Mouse (Mus musculus) thymus, postnatal 4 days (tissue): ENCODE data around the gene Slc48a1.
A peak's percentile ranks its signal among the peaks of the same experiment; 100 is the strongest.

ENCODE experiments used
- DNase-seq: peaks from one replicate; pipeline ENCODE4 v3.0.0; 2021

Slc48a1 gene

DNA sequence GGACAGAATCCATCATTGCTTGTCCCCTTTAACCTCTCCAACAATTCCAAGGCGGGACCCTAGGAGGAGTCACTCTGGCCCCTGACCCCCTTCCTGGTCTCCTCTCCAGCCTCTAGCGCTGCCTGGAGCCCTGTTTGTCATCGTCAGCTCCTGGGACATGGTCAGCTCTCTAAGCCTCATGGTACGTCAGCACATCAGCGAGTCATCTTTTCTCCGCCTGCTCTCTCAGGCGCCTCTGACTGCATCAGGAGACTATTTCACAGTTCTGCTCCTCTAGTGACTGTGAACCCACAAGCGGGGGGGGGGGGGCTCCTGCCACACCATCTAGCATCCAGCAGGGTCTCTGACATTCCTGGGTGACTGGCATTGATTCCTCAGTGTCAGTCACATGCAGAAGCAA lies 23.0 kb upstream of the Slc48a1 start:
- no peak for DNase-seq

- no peak for DNase-seq
Measured at GRCm38 (mm10) chr15:97760006-97760405, 18.3 kb upstream of the Slc48a1 start.

DNA sequence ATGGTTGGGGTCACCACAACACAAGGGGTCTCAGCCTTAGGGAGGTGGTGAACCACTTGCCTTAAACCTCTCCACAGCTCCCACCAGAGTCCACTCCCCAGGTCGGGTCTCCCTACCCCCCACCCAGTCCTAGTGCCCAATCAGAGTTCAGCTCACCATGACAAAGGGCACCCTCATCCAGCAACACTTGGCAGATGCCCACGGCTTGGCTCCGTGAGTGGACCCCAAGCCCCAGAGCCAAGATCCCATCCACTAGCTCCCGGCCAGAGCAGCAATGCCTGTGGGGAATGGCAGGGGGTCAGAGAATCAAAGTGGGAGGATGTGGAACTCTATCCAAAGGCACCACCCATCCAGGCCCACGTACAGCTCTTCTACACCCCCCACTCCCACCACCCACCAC lies 17.4 kb upstream of the Slc48a1 start:
- DNase-seq: no peak

- DNase-seq: no peak
Measured at GRCm38 (mm10) chr15:97761438-97761837, 16.9 kb upstream of the Slc48a1 start.

DNA sequence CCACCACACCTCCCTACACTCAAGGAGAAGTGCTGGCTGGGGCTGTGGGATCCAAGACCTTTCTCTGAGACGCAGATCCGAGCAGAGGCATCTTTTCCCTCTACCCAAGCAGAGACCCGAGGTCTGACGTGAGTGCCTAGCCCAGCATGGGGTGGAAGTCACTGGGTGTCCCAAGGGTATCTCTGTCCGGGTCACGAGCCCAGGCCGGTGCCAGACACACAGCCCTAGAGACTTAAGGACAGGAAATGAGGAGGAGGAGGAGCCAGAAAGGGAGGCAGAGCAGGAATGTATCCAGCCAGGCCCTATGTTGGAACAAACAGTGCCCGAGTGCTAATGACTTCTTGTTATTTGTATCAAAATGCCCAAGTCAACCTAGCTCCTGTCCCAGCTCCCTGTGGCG lies 15.6 kb upstream of the Slc48a1 start:
- DNase-seq: no peak

GRCm38 (mm10) chr15:97763256-97764049 lies 14.9 kb upstream of the Slc48a1 start:
- DNase-seq: no peak

GRCm38 (mm10) chr15:97764532-97764931 lies 13.8 kb upstream of the Slc48a1 start:
- DNase-seq: no peak

DNA sequence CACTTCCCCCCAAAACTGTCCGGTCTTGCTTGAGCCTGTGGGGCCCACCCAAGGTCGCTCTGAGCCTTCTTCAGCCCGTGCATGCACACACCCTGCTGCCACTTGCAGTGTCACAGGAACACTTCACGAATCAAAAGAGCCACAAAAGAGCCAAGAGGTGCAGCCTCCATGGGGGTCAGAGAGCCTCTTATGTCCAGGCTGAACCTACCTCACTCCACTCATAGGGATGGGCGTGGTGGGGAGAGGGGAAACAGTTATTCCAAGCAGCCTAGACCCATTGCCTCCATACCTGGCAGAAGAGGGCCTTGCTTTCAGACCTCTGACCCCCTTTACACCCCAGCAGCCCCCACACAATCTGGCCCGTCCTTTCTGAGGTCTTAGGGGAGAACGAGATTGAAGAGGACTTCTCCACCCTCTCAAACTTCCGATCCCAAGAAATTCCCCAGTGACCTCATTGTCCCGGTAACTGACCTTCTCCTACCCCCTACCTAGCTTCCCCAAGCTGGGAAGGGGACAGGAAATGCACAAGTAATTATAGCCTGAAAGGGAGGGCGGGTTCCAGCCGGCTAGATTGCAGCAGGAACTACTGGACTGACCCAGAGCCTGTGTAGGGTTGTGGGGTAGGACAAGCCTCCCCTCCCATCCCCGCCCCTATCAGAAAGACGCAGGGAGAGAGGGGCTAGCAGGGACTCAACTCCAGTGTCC lies 13.1 kb upstream of the Slc48a1 start:
- no peak for DNase-seq

DNA sequence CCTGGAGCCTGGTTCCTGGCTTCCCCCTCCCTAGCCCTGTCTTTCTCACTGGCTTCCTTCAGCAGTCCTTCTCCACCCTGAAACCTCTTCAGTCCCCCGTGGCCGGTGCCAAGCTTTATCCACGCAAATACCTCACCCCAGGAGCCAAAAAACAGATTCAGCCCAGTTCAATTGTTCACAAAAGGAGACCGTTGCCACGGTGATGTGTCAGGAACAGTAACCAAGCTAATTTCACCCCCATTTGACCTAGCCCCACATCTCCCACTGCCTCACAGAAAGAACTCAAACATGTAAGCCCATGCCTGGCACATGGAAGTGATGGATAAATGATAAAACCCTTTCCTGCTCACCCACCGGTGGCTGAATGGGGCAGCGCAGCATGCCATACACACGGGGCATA lies 12.1 kb upstream of the Slc48a1 start:
- peak; percentile 41 for DNase-seq

DNA sequence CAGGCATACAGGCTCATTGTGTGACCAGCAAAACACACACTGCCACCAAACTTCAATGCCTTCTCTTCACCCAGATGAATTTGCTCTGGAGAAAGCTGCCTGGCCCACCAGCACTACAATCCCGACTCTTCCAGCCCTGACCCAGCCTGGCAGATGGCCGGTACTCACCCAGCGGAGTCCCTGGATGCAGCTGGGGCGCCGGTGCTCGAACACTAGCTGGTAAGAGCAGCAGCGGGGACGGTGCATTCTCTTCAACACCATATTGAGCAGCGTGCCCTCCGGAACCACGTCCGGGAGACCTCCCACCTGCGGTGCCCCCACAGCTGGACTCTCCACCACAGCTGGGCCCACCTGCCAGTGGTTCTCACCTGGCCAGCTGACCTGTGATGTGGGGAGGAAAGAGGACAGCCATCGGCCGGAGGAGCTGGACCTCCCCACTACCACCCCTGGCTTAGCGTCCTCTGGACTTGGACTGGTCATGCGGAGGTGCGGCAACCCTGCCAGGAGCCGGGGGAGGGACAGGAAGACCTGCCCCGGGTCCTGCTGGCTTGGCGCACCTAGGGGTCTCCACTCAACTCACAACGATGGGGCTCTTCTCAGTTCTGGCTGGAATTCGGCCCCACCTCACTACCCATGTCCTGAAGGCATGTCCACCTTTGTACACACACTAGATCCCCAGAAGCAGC lies 11.6 kb upstream of the Slc48a1 start:
- DNase-seq: peak; percentile 66

- peak; percentile 91 for DNase-seq
Measured at GRCm38 (mm10) chr15:97767280-97768186, 10.8 kb upstream of the Slc48a1 start, which contains the start of gene Rapgef3. TSS of gene Rapgef3 (minus strand) at chr15:97767972.

- peak; percentile 71 for DNase-seq
Measured at GRCm38 (mm10) chr15:97768192-97768591, 10.1 kb upstream of the Slc48a1 start.

DNA sequence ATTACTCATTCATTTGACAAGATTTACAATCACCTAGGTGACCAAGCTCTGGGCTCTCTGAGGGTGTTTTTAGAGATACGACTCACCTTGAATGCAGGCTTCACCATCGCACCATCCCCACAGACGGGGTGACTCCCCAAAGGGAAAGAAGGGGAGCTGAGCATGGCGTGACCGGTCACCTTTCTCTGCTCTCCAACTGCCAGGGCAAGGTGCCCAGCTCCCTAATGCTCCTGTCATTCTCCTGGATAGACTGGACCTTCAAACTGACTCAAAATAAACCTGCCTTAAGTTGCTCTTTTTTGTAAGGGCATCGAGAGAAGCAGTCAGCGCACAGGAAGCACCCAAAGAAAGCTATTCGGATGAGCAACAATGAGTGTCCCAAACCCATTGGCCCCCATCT lies 8.0 kb upstream of the Slc48a1 start:
- no peak for DNase-seq

DNA sequence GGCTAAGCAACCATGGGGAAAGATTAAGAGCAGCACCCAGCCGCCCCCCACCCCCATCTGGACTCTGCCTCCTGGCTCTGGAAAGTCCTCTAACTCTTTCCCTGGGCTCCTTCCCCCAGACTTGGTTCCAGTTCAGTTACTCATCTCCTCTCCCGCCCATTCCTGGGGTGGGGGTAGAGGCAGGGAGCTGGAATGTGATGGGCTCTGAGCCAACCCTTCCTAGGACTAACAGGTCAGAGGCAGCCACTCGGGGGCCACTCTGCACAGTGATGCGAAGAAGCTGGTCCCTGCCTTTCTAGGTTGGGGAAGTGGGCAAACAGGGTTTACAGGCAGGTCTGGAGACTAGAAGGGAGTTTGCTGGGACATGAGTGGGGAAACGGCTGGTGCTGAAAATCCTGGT lies 5.2 kb upstream of the Slc48a1 start:
- no peak for DNase-seq

GRCm38 (mm10) chr15:97773961-97774370 lies 4.4 kb upstream of the Slc48a1 start:
- DNase-seq: no peak

- peak; percentile 93 for DNase-seq
Measured at GRCm38 (mm10) chr15:97776514-97776913, 1.8 kb upstream of the Slc48a1 start.

- DNase-seq: no peak
Measured at GRCm38 (mm10) chr15:97776919-97777318, 1.4 kb upstream of the Slc48a1 start.

- no peak for DNase-seq
Measured at GRCm38 (mm10) chr15:97779576-97779975, 1.3 kb downstream of the Slc48a1 start.

DNA sequence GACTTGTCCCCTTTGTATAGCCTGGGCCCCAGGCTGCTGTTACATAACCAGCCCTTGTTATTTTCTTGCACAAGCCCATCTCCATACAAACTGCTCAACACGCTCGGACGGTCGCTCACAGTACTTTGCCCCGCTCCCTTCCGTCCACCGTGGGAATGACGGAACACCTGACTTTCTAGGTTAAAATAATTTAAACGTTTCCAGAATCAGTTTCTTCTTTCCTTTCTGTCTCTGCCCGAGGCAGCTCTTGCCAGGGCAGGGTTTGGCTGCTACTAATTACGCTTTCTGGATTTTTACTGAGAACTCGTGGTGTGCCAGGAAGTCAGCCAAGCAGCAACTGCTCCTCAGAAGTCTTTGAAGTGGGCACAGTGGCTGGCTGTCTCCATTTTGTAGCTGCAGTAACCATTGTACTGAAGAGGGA lies 2.3 kb downstream of the Slc48a1 start:
- peak; percentile 52 for DNase-seq

DNA sequence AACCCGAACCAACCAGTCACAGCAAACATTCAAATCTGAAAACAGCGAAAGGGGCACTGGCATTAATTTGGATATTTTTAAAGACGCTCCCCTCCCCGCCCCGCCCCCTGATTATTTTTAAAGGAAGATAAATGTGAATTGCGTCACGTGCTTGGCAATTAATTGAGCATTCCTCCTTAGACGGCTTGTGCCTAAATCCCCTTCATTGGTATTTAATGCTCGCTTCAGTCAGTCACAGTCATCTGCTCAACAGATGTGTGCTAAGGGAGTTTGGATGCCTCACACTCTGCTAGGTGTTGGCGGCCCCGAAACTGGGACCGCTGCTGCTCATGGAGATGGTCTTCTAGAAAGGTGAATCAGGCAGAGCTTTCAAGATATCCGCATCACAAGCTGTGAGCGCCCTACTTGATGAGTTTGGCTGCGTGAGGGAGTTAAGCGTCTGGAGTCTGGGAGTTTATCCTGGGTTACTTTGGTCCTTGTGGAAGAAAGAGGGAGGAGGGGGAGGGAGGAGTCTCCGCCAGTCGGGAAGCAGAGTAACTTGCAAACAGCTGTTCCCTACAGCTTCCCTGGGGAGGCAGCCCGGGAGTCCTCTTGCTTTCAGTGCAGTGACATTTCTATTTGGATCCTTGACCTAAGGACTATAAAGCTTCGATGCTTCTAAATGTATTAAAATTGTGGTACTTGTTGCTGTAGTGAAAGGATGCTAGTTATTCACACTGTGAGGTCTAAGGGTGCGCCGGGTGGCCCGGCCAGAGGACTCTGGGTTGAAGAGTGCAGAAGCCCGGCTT lies 3.8 kb downstream of the Slc48a1 start:
- no peak for DNase-seq

- peak; percentile 98 for DNase-seq
Measured at GRCm38 (mm10) chr15:97782749-97783105, 4.4 kb downstream of the Slc48a1 start.

DNA sequence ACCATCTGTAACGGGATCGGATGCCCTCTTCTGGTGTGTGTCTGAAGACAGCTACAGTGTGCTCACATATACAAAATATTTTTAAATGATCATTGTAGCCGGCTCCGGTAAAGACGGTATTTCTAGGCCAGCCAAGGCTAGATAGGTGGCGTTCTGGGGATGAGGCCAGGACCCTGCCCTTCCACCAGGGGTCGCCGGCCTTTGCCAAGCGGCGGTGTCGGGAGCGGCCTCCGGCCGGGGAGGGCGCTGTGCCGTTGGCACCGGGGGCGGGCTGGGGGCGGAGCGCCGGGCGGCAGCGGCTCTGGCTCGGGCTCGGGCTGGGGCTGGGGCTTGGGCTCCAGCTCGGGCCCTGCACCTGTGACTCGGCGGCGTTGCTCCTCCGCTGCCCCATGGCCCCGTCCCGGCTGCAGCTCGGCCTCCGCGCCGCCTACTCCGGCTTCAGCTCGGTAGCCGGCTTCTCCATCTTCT lies 5.8 kb downstream of the Slc48a1 start:
- peak; percentile 99 for DNase-seq
